16 mouse cellular contexts compared by ENCODE assay signal in genomic region chr12:26100140-26100539, GRCm38 (mm10).
DNase-seq lines count a peak whose midpoint lies in the region; TF ChIP-seq lines count a peak whose summit lies in the region.
"Had no signal": no experiment of that assay in that cellular context is flagged by ENCODE, and none has a peak within 500 bp of the region (broad histone marks: within the 10 kb centered on the region; RNA-seq: fewer than 3 reads in every experiment).

No protein-coding gene starts in this region.

- no peak overlapping the region for H3K27ac ChIP-seq in gastrocnemius, adult 2 months
- no peak overlapping the region for H3K27ac ChIP-seq in hindbrain, embryonic 10.5 days
- H3K27ac ChIP-seq: embryonic facial prominence, embryonic 12.5 days; forebrain, embryonic 15.5 days; heart, embryonic 13.5 days; hindbrain, embryonic 13.5 days; hindbrain, postnatal 0 days had no signal

- DNase-seq in heart, adult 11 months, result peak; percentile 43
- no peak for DNase-seq in heart, postnatal 14 days
- peak; percentile 61 for DNase-seq in cerebellum, adult 11 months
- peak; percentile 66 for DNase-seq in cerebellum, adult 8-10 months
- DNase-seq in cerebellum, postnatal 36 days, result peak; percentile 71 to 74
- no peak for DNase-seq in gastrocnemius, adult 2 months
- DNase-seq in hindbrain, embryonic 10.5 days (ENCODE audit: low spot score), result no peak
- DNase-seq: adrenal gland, postnatal 10 days; gastrocnemius, postnatal 25 days; heart, postnatal 4 days; kidney, adult 11 months had no signal

- no peaks in the 10 kb centered on the region for H3K36me3 ChIP-seq in hindbrain, embryonic 10.5 days
- H3K36me3 ChIP-seq: embryonic facial prominence, embryonic 12.5 days; forebrain, embryonic 15.5 days; heart, embryonic 13.5 days; hindbrain, embryonic 13.5 days had no signal

- H3K4me1 ChIP-seq in hindbrain, embryonic 10.5 days (replicated peaks), result no peaks in the 10 kb centered on the region
- H3K4me1 ChIP-seq: embryonic facial prominence, embryonic 12.5 days; forebrain, embryonic 15.5 days; heart, embryonic 13.5 days; hindbrain, embryonic 13.5 days had no signal

- no peaks in the 10 kb centered on the region for H3K27me3 ChIP-seq in hindbrain, embryonic 10.5 days (ENCODE audit: insufficient read depth, poor library complexity, severe bottlenecking)
- H3K27me3 ChIP-seq: embryonic facial prominence, embryonic 12.5 days; forebrain, embryonic 15.5 days; heart, embryonic 13.5 days; hindbrain, embryonic 13.5 days had no signal

- H3K9me3 ChIP-seq in hindbrain, embryonic 10.5 days, result no peaks in the 10 kb centered on the region
- H3K9me3 ChIP-seq: embryonic facial prominence, embryonic 12.5 days; forebrain, embryonic 15.5 days; heart, embryonic 13.5 days; hindbrain, embryonic 13.5 days had no signal

- H3K4me3 ChIP-seq in gastrocnemius, adult 2 months, result no peak overlapping the region
- H3K4me3 ChIP-seq in hindbrain, embryonic 10.5 days, result no peak overlapping the region
- H3K4me3 ChIP-seq: embryonic facial prominence, embryonic 12.5 days; forebrain, embryonic 15.5 days; heart, embryonic 13.5 days; hindbrain, embryonic 13.5 days had no signal

- no peak for TF ChIP-seq CTCF in gastrocnemius, adult 2 months (IDR thresholded peaks at IDR 0.05)

- intact Hi-C loops in heart, postnatal 14 days (cut with DNase I), result no loop called here
- intact Hi-C loops in gastrocnemius, adult 2 months (cut with DNase I), result no loop called here

- whole genome bisulfite sequencing in hindbrain, embryonic 10.5 days, result 89% methylated on average over 2 of the region's 2 CpGs

Comparison
In these comparisons a context has a peak if more than half of its experiments do, and no peak if none do; other contexts are left out.
1. DNase-seq: peak in heart, adult 11 months (single experiment), cerebellum, adult 11 months (single experiment), cerebellum, adult 8-10 months (single experiment) and cerebellum, postnatal 36 days (2 of 2); none in heart, postnatal 14 days (0 of 2), gastrocnemius, adult 2 months (single experiment) and hindbrain, embryonic 10.5 days (single experiment).